Mouse (Mus musculus) bone marrow, adult 2 months (tissue): ENCODE results near the gene Sfpq. TPM values are rescaled to one million over a fixed set of nuclear protein-coding genes. Genes with fewer than 3 reads are reported as not detected.
A peak's percentile ranks its signal among the peaks of the same experiment; 100 is the strongest.
"Not testable (repeated sequence)": the region's sequence is repeated elsewhere in the genome, so short reads cannot be mapped to it uniquely, and the experiment has no call there.

Experiments
- H3K27ac ChIP-seq: fragments of 200-500 bp; 2 replicates; pipeline ENCODE4 v1.5.1; 2012; ENCODE audit warnings: low read depth, mild to moderate bottlenecking, control low read depth, inconsistent platforms, low read length; ENCODE audit not compliant: control insufficient read depth, poor library complexity, insufficient read depth
- H3K4me1 ChIP-seq: fragments of 200-500 bp; 2 replicates; pipeline ENCODE4 v1.6.1; 2011; ENCODE audit warnings: low read length; ENCODE audit not compliant: control insufficient read depth, insufficient read depth
- H3K4me3 ChIP-seq: fragments of 200-500 bp; replicated peaks from 2 replicates; pipeline ENCODE3; 2011; ENCODE audit warnings: mild to moderate bottlenecking, low read depth, low read length, control low read depth; ENCODE audit not compliant: control insufficient read depth
- CTCF ChIP-seq: fragments of 200-500 bp; IDR thresholded peaks from 2 replicates; pipeline ENCODE4 v1.5.1; 2011; ENCODE audit warnings: low read length, control low read depth; ENCODE audit not compliant: control insufficient read depth, insufficient read depth
- POLR2A ChIP-seq: fragments of 200-500 bp; IDR thresholded peaks from 2 replicates; pipeline ENCODE4 v1.6.1; 2011; ENCODE audit warnings: low read depth, mild to moderate bottlenecking, control low read depth, low read length, borderline replicate concordance; ENCODE audit not compliant: control insufficient read depth
- WGBS: fragments of 180-500 bp; shearing (Covaris S2); methylation state at CpG from one replicate; pipeline ENCODE4 v1.1.7; 2018; 5-methylcytosine and 5-hydroxymethylcytosine counted together
- polyA plus RNA-seq: library from polyadenylated mRNA; stranded (reverse); fragments of >200 nt; gene quantifications from 2 replicates; pipeline ENCODE4 v1.2.4, GENCODE M21; 2011; ENCODE audit warnings: low replicate concordance; ENCODE audit not compliant: missing spikeins, insufficient read depth, insufficient read length

Gene Sfpq
- polyA plus RNA-seq, 1 experiment: 425 TPM

- no peaks in the 10 kb centered on the region for H3K4me1 ChIP-seq
- TF ChIP-seq POLR2A: no peak
- no peak for TF ChIP-seq CTCF
- H3K4me3 ChIP-seq: no peak overlapping the region
- 70% methylated on average over 8 of the region's 8 CpGs for WGBS
- no peak overlapping the region for H3K27ac ChIP-seq
These were observed 20.5 kb upstream of the Sfpq start for GRCm38 (mm10) chr4:127000601-127001105.

DNA sequence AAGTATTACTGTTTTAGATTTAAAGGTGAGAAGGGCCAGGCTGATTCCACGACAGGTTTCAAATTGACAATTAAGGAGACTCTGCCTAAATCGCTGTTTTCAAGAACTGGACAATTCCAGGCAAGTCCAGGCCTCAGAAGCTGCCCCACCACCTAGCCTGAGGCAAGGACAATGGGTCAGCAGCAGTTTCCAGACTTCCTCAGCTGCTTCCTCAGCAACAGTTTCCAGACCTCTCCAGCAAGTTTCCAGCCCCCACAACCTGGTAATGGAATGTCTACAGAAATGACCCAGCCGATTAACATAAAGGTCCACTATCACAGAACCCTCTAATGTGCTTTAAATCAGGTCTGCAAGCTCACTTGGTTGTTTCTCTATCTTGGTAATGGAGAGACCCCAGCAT is 16.7 kb upstream of the Sfpq start:
- no peak overlapping the region for H3K4me3 ChIP-seq
- TF ChIP-seq CTCF: no peak
- no peaks in the 10 kb centered on the region for H3K4me1 ChIP-seq
- H3K27ac ChIP-seq: no peak overlapping the region
- 78% methylated on average over 3 of the region's 3 CpGs for whole genome bisulfite sequencing

DNA sequence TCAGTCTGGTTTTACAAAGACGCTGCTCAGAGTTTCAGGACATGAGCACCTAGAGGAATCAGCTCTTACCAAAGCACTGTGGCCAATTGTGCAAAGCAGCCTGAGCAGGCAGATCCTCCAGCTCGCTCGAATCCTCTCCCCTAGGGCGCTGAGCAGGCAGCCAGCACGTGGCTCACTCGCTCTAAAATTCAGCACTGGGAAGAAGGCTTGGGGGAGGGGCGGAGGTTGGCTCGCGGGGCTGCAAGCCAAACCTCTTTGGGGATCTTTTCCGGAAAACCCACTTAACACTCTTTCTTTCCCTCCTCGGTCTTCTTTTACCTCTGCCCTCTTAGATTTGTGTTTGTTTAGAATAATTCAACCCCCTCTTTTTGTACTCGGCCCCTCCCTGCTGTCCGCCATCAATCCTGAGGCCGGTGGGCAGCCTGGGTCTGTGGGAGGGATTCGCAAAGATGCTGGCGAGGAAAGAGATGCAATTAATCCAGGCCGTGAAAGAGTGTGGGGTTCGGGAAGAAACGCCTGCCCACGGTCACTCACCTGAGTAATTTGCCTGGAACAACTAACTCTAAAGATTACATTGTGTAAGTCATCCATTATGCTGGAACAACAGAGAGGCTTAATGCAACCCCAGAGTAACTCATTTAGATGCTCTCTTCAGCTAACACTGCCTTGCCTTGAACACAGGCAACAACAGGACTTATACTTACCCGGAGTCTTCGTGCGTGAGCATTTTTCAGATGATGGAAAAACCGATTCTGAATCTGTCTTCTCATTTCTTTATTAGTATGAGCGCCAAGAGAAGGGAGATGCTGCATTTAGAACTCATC is 15.8 kb upstream of the Sfpq start:
- TF ChIP-seq POLR2A: no peak
- no peak for TF ChIP-seq CTCF
- H3K27ac ChIP-seq: no peak overlapping the region
- no peak overlapping the region for H3K4me3 ChIP-seq
- no peaks in the 10 kb centered on the region for H3K4me1 ChIP-seq
- WGBS: 34% methylated on average over 25 of the region's 25 CpGs

- Histone ChIP-seq H3K27ac (peak overlapping the region; percentile 55), H3K4me3 (peak overlapping the region; percentile 52)
- peak; percentile 91 for TF ChIP-seq CTCF
- WGBS: 11% methylated on average over 14 of the region's 26 CpGs
- not testable (repeated sequence) for H3K4me1 ChIP-seq
These were observed 5.7 kb upstream of the Sfpq start for GRCm38 (mm10) chr4:127015294-127015993.

GRCm38 (mm10) chr4:127016366-127016765 is 4.8 kb upstream of the Sfpq start:
- TF ChIP-seq POLR2A (no peak), CTCF (no peak)
- whole genome bisulfite sequencing: 79% methylated on average over 4 of the region's 4 CpGs
- Histone ChIP-seq H3K4me3 (no peak overlapping the region), H3K27ac (no peak overlapping the region), H3K4me1 (no peaks in the 10 kb centered on the region)

DNA sequence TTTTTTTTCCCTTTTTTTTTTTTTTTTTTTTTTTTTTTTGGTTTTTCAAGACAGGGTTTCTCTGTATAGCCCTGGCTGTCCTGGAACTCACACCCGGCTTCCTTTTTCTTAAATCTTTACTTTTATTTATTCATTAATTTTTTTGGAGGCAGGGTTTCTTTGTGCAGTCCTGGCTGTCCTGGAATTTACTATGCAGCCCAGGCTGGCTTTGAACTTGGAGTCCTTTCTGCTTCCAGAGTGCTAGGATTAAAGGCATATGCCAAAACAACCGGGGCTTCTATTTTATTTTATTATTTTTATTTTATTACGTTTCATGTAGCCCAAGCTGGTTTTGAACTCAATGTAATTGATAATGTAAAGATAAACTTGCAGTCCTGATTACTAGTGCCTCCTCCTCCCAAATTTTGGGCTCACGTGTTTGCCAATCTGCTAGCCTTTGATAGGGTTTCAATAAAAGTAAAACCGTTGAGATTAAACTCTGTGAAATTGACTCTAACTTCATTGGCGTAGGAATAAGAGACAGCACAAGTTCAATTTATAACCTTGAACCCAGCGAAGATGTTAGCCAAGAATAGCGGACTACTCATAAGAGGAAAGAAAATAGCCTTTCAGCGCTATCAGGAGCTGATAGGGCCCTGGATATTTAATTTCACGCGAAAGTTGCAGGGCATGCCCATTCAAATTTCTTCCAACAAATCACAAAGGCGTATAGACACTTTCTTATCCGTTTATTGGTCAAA is 543 bp upstream of the Sfpq start:
- 9% methylated on average over 13 of the region's 13 CpGs for WGBS
- Histone ChIP-seq H3K27ac (no peak overlapping the region), H3K4me1 (no peaks in the 10 kb centered on the region), H3K4me3 (peak overlapping the region; percentile 33)
- TF ChIP-seq POLR2A (no peak), CTCF (no peak)

DNA sequence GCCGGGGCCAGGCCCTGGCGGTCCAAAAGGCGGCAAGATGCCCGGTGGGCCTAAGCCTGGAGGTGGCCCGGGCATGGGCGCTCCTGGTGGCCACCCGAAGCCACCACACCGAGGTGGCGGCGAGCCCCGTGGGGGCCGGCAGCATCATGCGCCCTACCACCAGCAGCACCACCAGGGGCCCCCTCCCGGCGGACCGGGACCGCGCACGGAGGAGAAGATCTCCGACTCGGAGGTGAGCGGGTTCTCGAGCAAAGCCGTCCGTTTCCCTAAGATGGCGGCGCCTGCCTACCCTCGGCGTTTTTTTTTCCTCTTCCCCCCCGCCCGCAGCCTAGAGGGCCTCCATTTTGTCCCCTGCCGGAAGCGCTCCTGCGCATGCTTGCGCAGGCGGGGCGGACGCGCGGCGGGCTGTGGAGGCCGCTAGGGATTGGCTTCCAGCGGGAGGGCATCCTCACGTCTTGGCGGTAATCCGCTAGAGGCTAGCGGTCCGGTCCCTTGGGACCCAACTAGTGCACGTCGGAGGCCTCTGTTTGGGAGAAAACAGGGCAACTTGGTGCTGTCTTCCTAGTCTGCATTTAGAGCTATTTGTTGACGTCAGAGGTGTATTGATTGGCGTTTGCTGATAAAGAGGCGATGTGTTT is 984 bp downstream of the Sfpq start:
- peak; percentile 24; the same call in 1 of the 2 replicates for TF ChIP-seq CTCF
- peak; percentile 28; the same call in 1 of the 2 replicates for TF ChIP-seq POLR2A

More for the DNA sequence above, 984 bp downstream of the Sfpq start:
- Histone ChIP-seq H3K27ac (peak overlapping the region; percentile 98), H3K4me3 (peak overlapping the region; percentile 99), H3K4me1 (no peaks in the 10 kb centered on the region)
- WGBS: under 1% methylated on average over 53 of the region's 53 CpGs
